Mouse (Mus musculus) lung, adult 18-20 months (tissue): ENCODE results near the gene Slc16a7.

ENCODE experiments used
- DNase-seq, 2 experiments: peaks; one replicate each; pipeline ENCODE4 v3.0.0; 2022; ENCODE audit warnings: mixed read lengths in 2 of 2

The Slc16a7 gene

DNA sequence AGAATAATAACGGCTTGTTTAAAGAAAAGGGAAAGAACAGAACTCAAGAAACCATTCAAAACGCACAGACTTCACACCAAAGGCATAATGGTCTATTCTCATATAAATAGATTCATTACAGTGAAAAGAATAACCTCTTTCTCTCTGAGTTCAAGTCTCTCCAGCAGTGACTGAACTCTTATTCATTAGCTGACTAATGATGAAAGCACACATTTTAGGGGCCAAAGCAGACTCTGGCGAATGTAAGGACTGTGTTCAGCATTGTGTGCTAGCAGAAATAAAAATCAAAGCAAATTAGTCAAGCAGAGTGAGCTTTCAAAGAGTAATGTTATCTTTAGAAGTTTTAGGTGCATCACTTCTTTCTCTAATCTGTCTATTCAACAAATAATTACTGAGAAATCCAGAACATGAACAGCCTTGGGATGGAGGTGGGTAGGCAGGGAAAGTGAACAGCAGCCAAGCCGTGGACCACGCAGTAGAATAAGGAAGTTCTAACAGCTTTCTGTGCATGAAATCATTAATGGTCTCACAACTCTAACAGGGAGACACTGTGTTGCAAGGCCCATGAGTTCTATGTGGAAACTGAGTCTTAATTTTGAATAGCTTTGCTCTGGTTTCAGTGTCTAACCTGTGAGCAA lies 214.1 kb downstream of the Slc16a7 start:
- DNase-seq, result no peak

- no peak for DNase-seq
Measured at GRCm38 (mm10) chr10:125171625-125172024, 217.6 kb downstream of the Slc16a7 start.

DNA sequence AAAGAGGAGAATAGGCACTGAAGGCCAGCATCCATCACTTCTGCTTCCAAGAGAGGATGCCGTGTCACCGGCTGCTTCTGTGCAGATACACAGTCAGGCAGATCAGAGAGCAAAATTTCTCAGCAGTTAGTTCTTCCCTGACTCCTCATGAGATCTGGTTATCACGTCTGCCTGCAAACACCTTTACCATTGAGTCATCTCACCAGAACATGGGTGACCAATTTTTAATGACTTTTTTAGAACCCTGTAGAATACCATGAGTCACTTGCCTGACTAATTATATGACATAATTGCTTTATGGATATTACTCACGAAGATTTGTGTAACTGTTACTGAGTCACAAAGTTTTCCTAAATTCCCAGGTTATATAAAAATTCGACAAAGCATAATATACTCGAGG lies 218.1 kb downstream of the Slc16a7 start:
- DNase-seq, result no peak
